Comparison of ENCODE assay signal across 12 mouse cellular contexts in genomic region chr1:22627013-22627412, GRCm38 (mm10).
DNase-seq lines count a peak whose midpoint lies in the region; ATAC-seq and TF ChIP-seq lines count a peak whose summit lies in the region.
"Had no signal": no experiment of that assay in that cellular context is flagged by ENCODE, and none has a peak within 500 bp of the region (broad histone marks: within the 10 kb centered on the region; RNA-seq: fewer than 3 reads in every experiment).

No protein-coding gene starts in this region.

- no peaks in the 10 kb centered on the region for H3K4me1 ChIP-seq in CH12.LX (ENCODE audit: control insufficient read depth in 1 of 2, insufficient read depth in 2 of 2)

- no peak overlapping the region for H3K4me3 ChIP-seq in CH12.LX (replicated peaks in 1 of 3; ENCODE audit: low read depth in 2 of 3, low read length in 2 of 3, poor library complexity in 1 of 3)
- H3K4me3 ChIP-seq: erythroblast, embryonic 14.5 days had no signal

- H3K4me2 ChIP-seq in CH12.LX (ENCODE audit: insufficient read depth, low read depth, poor library complexity, severe bottlenecking): no peak overlapping the region

- H3K36me3 ChIP-seq in CH12.LX (replicated peaks in 1 of 2; ENCODE audit: control insufficient read depth in 1 of 2, insufficient read depth in 1 of 2, low read length in 1 of 2): no peaks in the 10 kb centered on the region

- no peaks in the 10 kb centered on the region for H3K27me3 ChIP-seq in CH12.LX (replicated peaks)

- H3K9me3 ChIP-seq in CH12.LX (replicated peaks; ENCODE audit: low read length): no peaks in the 10 kb centered on the region

- H3K9ac ChIP-seq in CH12.LX (ENCODE audit: insufficient read depth, low read depth): no peak overlapping the region

- peak; percentile 25 to 33 for DNase-seq in cerebellum, postnatal 10 days
- DNase-seq in cerebellum, adult 11 months: no peak
- DNase-seq in kidney, adult 9 months: peak; percentile 9
- DNase-seq in kidney, adult 11 months: no peak
- DNase-seq in CH12.LX (ENCODE audit: extremely low read depth): peak; percentile 12
- DNase-seq in large intestine, adult 2 months (ENCODE audit: low read depth, low spot score): peak; percentile 13
- no peak for DNase-seq in urinary bladder, adult 2 months (ENCODE audit: low spot score)
- DNase-seq: gastrocnemius, postnatal 10 days; heart, postnatal 36 days; kidney, postnatal 25 days had no signal

- no peak for TF ChIP-seq RAD21 in CH12.LX (IDR thresholded peaks at IDR 0.05; ENCODE audit: low read depth, low read length)

- 10% methylated on average over 5 of the region's 5 CpGs for WGBS in large intestine, adult 2 months

- dilution Hi-C loops in CH12.LX (cut with MboI; ENCODE audit: extremely low pct_ligation_motif_present, extremely low pct_unique_long_range_greater_than_20kb, low sequenced_read_pairs): no loop called here

- no peaks in the 10 kb centered on the region for H3K79me2 ChIP-seq in CH12.LX (replicated peaks; ENCODE audit: control insufficient read depth, extremely low read depth, insufficient read depth, poor library complexity, severe bottlenecking)

- TF ChIP-seq CTCF in CH12.LX (conservative IDR thresholded peaks at IDR 0.05 in 1 of 2, IDR thresholded peaks at IDR 0.05 in 1 of 2; ENCODE audit: low read depth in 2 of 2, low read length in 2 of 2): no peak

- TF ChIP-seq EP300 in CH12.LX (IDR thresholded peaks at IDR 0.05; ENCODE audit: low read length): no peak

- no peak overlapping the region for H3K27ac ChIP-seq in CH12.LX (ENCODE audit: insufficient read depth, low read depth)

- in situ Hi-C loops in CH12.LX (cut with MboI; ENCODE audit: low pct_ligation_motif_present, low pct_unique_long_range_greater_than_20kb, low sequenced_read_pairs): no loop called here

- no peak for TF ChIP-seq POLR2A in CH12.LX (IDR thresholded peaks at IDR 0.05; ENCODE audit: low read depth, low read length)

- ATAC-seq in activated CD4-positive, CD25-positive, alpha-beta regulatory T cell, adult 4 months: no peak

TF ChIP-seq in CH12.LX, 34 proteins besides CTCF, POLR2A, EP300 and RAD21:
- TF ChIP-seq GABPA (IDR thresholded peaks at IDR 0.05; ENCODE audit: insufficient replicate concordance, low read depth, low read length) (no peak), ETS1 (conservative IDR thresholded peaks at IDR 0.05; ENCODE audit: low read depth, low read length) (no peak), PAX5 (IDR thresholded peaks at IDR 0.05; ENCODE audit: low read length) (no peak), ELF1 (IDR thresholded peaks at IDR 0.05; ENCODE audit: low read depth, low read length) (no peak), POLR2AphosphoS2 (IDR thresholded peaks at IDR 0.05; ENCODE audit: low read depth, low read length) (no peak), NRF1 (IDR thresholded peaks at IDR 0.05; ENCODE audit: low read depth, low read length) (no peak), NELFE (IDR thresholded peaks at IDR 0.05; ENCODE audit: low read depth, low read length) (no peak), CHD2 (IDR thresholded peaks at IDR 0.05; ENCODE audit: low read length) (no peak), MXI1 (IDR thresholded peaks at IDR 0.05; ENCODE audit: low read depth, low read length) (no peak), ZNF384 (IDR thresholded peaks at IDR 0.05; ENCODE audit: low read depth, low read length) (no peak), RCOR1 (conservative IDR thresholded peaks at IDR 0.05; ENCODE audit: low read depth, low read length) (no peak), E2F4 (IDR thresholded peaks at IDR 0.05; ENCODE audit: insufficient replicate concordance, low read depth, low read length) (no peak), USF1 (IDR thresholded peaks at IDR 0.05; ENCODE audit: low read depth, low read length) (no peak), MAZ (IDR thresholded peaks at IDR 0.05; ENCODE audit: low read depth, low read length) (no peak), JUN (IDR thresholded peaks at IDR 0.05; ENCODE audit: insufficient read depth, low read depth, low read length) (no peak), ZC3H11A (IDR thresholded peaks at IDR 0.05; ENCODE audit: low read depth, low read length) (no peak), MYC (IDR thresholded peaks at IDR 0.05; ENCODE audit: low read depth, low read length) (no peak), BHLHE40 (IDR thresholded peaks at IDR 0.05; ENCODE audit: low read depth, low read length) (no peak)

Comparison
In these comparisons a context has a peak if more than half of its experiments do, and no peak if none do; other contexts are left out.
1. DNase-seq: peak in cerebellum, postnatal 10 days (2 of 2), kidney, adult 9 months (single experiment), CH12.LX (single experiment) and large intestine, adult 2 months (single experiment); none in cerebellum, adult 11 months (single experiment), kidney, adult 11 months (single experiment) and urinary bladder, adult 2 months (single experiment).